Mouse (Mus musculus) cerebellum, adult 2 months (tissue): ENCODE results near the gene Ube4a.

Source experiments
- CTCF ChIP-seq: fragments of 200-500 bp; IDR thresholded peaks from 2 replicates; pipeline ENCODE4 v1.5.1; 2011; ENCODE audit warnings: low read depth, mild to moderate bottlenecking, control low read depth, low read length, moderate library complexity, borderline replicate concordance; ENCODE audit not compliant: insufficient read depth
- POLR2A ChIP-seq: fragments of 200-500 bp; IDR thresholded peaks from 2 replicates; pipeline ENCODE4 v1.6.1; 2011; ENCODE audit warnings: low read length, control low read depth, borderline replicate concordance; ENCODE audit not compliant: insufficient read depth

GRCm38 (mm10) chr9:44965126-44965832, at the start of gene Ube4a:
- no peak for TF ChIP-seq CTCF
- TF ChIP-seq POLR2A: peak; percentile 91; the same call in 1 of the 2 replicates
